Mouse (Mus musculus): ENCODE measurements at regions not wholly inside any gene's neighbourhood (a gene's known extent, or its start where the extent isn't known, plus 50 kb on each side); places are given as distances from the start of the nearest gene placed in this dataset.

GRCm38 (mm10) chr17:75714578-75714977 lies 162.8 kb upstream of the Fam98a start:
- no peak for DNase-seq

GRCm38 (mm10) chr17:75714059-75714458 lies 162.3 kb upstream of the Fam98a start:
- no peak for DNase-seq

GRCm38 (mm10) chr17:75707687-75708086 lies 155.9 kb upstream of the Fam98a start:
- DNase-seq: no peak

GRCm38 (mm10) chr17:75705357-75705756 lies 153.6 kb upstream of the Fam98a start:
- no peak for DNase-seq

- no peak for DNase-seq
Observed at GRCm38 (mm10) chr17:75703865-75704264, 152.1 kb upstream of the Fam98a start.

- no peak for DNase-seq
Observed at GRCm38 (mm10) chr17:75696729-75697103, 145.0 kb upstream of the Fam98a start.

- no peak for DNase-seq
Observed at GRCm38 (mm10) chr17:75696103-75696728, 144.5 kb upstream of the Fam98a start.

GRCm38 (mm10) chr17:75685927-75686326 lies 134.2 kb upstream of the Fam98a start:
- no peak for DNase-seq

- DNase-seq: no peak
Observed at GRCm38 (mm10) chr17:75646982-75647381, 95.2 kb upstream of the Fam98a start.

- no peak for DNase-seq
Observed at GRCm38 (mm10) chr17:75644698-75645097, 93.0 kb upstream of the Fam98a start.

GRCm38 (mm10) chr17:75642311-75642710 lies 90.6 kb upstream of the Fam98a start:
- DNase-seq: no peak

- DNase-seq: no peak
Observed at GRCm38 (mm10) chr17:75641010-75641498, 89.3 kb upstream of the Fam98a start.

GRCm38 (mm10) chr17:75640575-75640974 lies 88.8 kb upstream of the Fam98a start:
- DNase-seq: no peak

- no peak for DNase-seq
Observed at GRCm38 (mm10) chr17:75629857-75630256, 78.1 kb upstream of the Fam98a start.

- no peak for DNase-seq
Observed at GRCm38 (mm10) chr17:75619472-75619871, 67.7 kb upstream of the Fam98a start.

GRCm38 (mm10) chr17:75618514-75618913 lies 66.8 kb upstream of the Fam98a start:
- DNase-seq: no peak

GRCm38 (mm10) chr17:75617280-75617679 lies 65.5 kb upstream of the Fam98a start:
- no peak for DNase-seq

- DNase-seq: no peak
Observed at GRCm38 (mm10) chr17:75615335-75615734, 63.6 kb upstream of the Fam98a start.

- DNase-seq: no peak
Observed at GRCm38 (mm10) chr17:75603417-75604086, 51.8 kb upstream of the Fam98a start.
